Mouse (Mus musculus) mesoderm, embryonic 11.5 days (tissue): ENCODE measurements at regions not wholly inside any gene's neighbourhood (a gene's known extent, or its start where the extent isn't known, plus 50 kb on each side); places are given as distances from the start of the nearest gene placed in this dataset.
"Not testable (repeated sequence)": the region's sequence is repeated elsewhere in the genome, so short reads cannot be mapped to it uniquely, and the experiment has no call there.

ENCODE experiments used
- DNase-seq: peaks from one replicate; pipeline ENCODE4 v3.0.0-alpha.2; 2012; ENCODE audit warnings: low read depth, low spot score

DNA sequence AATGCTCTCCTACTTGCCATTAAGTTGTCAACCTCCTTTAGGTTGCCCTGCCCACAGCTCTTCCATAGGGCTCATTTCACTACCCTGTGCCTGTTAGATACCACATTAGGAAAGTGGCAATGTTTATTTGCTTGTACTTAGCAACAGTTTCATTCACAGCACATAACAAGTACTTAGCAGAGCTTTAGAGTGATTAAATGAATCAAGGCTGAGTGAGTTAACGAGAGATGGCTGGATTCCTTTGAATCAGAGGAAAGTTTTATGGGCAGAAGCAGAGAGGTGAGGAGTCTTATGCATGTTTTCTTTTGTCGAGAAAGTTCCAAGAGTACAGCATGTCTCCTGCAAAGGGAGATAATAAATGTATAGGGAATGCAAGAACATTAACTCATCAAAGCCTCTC, 60.5 kb downstream of the Ptgs2 start:
- no peak for DNase-seq

DNA sequence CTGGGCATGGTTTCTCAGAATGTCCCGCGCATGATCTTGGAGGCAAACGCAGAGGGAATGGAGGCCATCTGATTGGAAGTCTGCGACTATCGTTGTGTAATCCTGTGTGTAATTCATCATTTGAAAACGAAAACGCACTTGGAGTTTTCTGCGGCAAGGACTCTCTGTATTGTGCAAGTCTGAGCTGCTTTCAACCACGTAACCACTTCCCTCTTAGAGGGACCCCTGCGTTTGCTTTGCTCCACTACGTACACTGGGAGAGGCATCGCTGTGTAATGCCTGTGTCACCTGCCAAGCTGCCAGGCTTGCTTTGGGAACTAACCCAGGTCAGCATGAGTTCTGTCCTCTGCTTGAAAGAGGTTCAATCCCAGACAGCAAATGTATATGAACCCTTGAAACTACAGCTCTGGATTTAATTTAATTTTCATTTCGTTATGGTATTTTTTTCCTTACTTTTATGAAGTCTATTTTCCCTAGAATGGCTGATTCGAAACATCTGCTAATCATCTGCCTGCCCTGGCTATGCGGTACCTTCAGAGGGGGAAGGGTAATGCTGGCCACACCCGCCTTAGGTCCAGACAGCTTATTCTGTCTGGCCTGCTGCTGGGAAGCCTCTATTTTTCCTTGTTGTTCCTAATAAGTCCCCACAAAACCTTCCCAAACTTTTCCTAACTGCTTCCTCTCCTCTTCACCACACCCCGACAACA, 65.2 kb downstream of the Ptgs2 start:
- DNase-seq, result peak; percentile 5

- DNase-seq, result no peak
These were observed 65.8 kb downstream of the Ptgs2 start for GRCm38 (mm10) chr1:150165597-150165973.

DNA sequence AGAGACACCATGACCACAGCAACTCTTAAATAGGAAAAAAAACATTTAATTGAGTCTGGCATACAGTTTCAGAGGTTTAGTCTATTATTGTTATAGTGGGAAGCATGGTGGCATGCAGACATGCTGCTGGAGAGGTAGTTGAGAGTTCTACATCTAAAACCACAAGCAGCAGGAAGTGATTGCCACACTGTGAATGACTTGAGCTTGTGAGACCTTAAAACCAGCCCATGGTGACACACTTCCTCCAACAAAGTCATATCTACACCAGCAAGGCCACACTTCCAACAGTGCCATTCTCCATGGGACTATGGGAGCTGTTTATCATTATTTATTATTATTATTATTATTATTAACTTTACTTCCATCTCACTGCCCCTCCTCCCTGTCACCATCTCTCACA, 67.3 kb downstream of the Ptgs2 start:
- DNase-seq, result no peak

- DNase-seq, result no peak
These were observed 74.4 kb downstream of the Ptgs2 start for GRCm38 (mm10) chr1:150174204-150174603.

- no peak for DNase-seq
These were observed 77.4 kb downstream of the Ptgs2 start for GRCm38 (mm10) chr1:150177029-150177740.

GRCm38 (mm10) chr1:150202022-150202421, 102.2 kb downstream of the Ptgs2 start:
- DNase-seq, result no peak

DNA sequence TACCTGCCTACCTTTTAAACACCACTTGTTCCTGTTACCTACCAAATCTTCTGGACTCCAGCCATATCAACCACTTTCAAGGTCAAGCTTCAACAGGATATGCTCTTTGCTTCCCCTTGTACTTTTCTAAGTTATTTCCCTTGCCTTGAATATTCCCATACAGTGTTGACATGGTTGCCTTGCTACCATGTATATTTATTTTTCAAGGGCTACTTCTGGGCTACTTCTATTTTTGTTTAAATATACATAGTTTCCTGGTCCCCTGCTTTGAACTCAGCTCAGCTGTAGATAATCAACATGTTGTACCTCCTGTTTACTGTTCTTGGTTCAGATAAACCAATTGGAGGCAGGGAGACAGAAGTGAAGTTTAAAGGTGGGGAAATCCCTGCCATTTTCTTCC, 106.8 kb upstream of the Pdc start:
- no peak for DNase-seq

GRCm38 (mm10) chr1:150216672-150217071, 102.5 kb upstream of the Pdc start:
- DNase-seq, result no peak

DNA sequence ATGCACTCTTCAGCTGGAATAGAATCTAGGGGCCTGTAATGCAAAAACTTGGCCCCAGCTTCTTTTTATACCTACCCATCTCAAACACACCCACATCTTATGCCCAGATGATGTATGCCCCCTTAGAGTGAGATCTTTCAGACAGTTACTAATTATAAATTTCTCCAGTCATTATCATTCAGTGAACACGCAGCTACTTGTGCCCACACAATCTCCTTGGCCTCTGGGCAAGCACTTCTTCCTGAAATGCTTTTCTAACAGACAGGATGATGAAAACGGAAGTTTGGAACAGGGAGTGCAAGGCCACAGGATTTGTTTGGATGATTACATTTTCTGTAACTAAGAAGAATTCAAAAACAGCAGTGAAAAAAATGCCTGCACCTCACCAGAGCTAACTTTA, 100.4 kb upstream of the Pdc start:
- no peak for DNase-seq

DNA sequence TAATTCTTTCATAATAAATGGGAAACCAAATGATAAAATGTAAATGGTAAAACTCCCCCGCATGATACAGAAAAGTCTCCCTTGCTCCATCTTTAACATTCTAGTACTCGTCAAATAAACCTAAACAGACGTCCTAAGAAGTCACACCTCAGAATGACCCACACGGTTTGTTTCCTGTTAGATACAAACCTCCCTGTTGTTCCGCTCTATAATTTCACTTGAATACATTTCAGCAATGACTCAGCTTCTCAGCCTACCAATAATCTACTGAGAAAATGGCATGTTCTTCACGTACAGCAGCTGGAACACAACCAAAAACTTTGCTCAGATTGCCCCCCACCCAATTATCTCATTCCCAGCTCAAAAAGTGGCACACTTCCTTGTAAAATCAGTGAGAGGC, 93.7 kb upstream of the Pdc start:
- no peak for DNase-seq

DNA sequence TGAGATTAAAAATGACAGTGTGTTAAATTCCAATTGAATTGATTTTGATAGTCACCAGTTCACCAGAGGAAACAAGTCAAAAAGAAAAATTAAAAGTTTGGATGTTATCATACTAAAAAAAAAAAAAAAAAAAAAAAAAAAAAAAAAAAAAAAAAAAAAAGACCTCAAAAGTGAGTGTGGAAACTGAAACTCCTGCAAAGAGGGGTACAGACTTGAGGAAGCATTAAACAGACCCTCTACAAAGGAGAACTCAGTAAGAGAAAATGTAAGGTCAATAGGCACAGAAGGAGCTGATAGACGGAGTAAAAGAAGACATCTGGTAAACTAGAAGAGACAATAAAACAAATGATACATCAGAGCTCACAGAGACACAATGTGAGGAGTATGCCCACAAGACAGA, 79.7 kb upstream of the Pdc start:
- DNase-seq, result not testable (repeated sequence)

GRCm38 (mm10) chr1:150240110-150240509, 79.1 kb upstream of the Pdc start:
- no peak for DNase-seq

DNA sequence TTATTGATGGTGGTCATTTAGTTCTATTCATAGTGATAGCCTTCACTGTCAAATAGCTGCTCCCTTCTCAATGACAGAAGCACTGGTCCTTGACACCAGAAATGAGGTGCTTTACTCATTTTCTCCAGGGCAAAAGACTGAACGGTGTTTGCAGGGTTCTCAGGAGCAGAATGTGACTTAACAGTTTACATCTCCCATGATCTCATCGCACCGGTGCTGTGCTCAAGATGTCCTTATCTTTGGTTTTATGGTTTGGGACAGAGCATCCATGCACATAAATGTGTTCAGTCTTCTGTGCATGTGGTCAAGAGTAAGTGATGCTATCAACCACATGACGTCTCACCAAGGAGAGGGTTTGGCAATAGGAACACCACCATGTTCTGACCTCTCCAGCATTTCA, 78.1 kb upstream of the Pdc start:
- DNase-seq, result no peak

- DNase-seq, result no peak
These were observed 77.1 kb upstream of the Pdc start for GRCm38 (mm10) chr1:150242108-150242507.

DNA sequence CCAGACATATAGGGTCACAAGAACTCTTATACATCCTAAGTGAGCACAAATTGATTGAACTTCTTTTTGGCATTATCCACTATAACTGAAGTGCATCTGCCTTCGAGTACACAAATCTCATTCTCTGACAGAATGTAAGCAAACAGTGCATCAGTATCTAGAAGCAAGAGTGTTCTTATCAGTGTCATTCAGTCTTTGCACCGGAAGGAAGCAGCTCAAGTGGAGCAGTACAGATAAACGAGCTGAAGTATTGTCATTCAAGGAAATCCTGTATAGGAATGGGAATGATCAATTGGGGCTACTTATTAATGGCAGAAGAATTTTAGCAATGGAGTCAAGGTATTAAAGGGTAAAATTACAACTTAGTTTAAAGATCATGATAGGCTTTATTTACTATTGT, 74.3 kb upstream of the Pdc start:
- no peak for DNase-seq

DNA sequence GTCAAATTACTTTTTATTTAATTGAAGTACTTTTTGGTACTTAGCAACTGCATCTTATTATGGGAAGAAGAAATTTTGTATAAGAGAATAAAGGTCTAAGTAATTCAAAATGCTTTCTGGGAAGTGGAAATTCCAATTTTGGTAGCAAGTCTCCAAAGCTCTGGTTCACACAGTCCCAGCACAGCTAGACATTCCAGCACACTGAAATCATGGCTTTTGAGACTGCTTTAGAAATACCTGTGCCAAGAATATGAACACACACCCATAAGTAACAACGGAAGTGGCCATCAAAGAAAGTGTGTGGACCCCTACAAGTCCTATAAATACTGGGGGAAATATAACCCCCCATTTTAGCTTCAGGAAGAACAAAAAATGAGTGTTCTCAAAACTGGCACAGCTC, 67.8 kb upstream of the Pdc start:
- DNase-seq, result no peak

DNA sequence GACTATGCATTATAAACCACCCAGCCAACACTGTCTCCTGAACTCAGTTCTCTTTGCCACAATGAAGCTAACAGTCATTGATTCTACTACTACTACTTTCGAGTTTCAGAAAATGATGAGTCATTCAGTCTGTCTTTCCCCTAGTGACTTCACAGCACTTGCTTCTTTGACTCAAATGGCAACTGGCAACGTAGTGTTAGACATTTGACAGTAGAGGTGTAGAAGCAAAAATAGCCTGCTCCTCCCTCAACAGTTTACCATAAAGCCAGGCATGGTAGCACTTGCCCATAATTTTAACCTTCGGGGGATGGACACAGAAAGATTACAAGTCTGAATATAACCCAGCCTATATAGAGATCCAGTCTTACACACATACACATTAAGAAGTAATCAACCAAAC, 67.3 kb upstream of the Pdc start:
- DNase-seq, result no peak

DNA sequence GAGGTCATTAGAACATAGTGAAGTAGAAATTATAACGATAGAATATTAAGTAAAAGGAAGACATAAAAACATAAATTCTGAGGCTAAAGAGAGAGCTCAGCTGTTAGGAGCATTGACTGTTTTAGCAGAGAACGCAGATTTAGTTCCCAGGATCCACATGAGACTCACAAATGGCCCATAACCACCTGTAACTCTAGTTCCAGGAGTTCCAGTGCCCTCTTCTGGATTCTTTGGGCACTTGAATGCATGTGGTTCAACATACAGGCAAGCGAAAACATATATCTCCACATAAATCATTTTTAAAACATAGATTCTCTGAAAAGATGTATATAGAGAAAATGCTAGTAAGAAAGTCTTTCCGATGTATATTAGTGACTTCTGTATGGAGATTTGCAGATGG, 61.6 kb upstream of the Pdc start:
- no peak for DNase-seq

DNA sequence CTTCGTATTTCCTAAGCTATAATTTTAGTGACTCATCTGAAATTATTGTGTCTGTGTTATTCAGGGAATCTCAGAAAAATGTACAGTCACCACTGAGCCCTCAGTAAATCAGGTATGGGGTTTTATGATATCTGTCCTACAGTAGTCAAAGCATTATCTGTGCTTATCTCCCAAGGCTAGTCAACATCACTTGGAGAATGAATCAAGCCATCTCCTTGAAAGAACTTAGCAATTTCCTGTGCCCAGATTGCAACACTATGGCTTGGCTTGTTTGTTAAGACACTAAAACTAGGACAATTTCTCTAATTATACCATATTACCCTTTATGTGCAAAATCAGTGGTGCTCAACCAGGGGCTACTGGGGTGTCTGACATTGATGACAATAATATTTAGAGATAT, 58.9 kb upstream of the Pdc start:
- DNase-seq, result no peak

DNA sequence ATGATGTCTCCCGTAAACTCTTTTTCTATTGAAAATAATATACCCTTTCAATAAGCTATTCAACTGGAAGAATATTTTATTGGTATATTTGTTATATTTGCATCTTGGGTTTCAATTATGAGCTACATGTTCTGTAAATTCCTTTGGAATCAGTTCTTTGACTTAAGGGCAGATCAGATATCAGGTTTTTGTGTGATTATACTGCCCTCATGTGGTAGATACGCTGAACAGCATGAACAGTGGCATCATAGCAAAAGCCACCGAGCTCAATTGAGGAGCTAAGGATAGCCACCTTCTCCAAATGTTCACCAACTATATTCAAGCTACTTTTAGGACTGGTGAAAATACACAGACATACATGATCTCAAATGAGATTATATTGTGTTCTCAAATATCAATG, 52.7 kb upstream of the Pdc start:
- peak; percentile 53 for DNase-seq

DNA sequence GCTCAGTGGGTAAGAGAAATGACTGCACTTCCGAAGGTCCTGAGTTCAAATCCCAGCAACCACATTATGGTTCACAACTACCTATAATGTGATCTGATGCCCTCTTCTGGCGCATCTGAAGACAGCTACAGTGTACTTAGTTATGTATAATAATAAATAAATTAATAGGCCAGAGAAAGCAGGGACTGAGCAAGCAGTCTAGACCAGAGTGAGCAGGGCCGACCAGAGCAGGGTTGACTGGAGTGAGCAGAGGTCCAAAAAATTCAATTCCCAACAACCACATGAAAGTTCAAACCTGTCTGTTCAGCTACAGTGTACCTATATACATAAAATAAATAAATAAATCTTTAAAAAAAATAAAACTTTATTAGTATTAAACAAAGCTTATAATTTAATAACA, 52.2 kb upstream of the Pdc start:
- no peak for DNase-seq
